ENCODE assay signal across 8 mouse cellular contexts in the genomic region with DNA sequence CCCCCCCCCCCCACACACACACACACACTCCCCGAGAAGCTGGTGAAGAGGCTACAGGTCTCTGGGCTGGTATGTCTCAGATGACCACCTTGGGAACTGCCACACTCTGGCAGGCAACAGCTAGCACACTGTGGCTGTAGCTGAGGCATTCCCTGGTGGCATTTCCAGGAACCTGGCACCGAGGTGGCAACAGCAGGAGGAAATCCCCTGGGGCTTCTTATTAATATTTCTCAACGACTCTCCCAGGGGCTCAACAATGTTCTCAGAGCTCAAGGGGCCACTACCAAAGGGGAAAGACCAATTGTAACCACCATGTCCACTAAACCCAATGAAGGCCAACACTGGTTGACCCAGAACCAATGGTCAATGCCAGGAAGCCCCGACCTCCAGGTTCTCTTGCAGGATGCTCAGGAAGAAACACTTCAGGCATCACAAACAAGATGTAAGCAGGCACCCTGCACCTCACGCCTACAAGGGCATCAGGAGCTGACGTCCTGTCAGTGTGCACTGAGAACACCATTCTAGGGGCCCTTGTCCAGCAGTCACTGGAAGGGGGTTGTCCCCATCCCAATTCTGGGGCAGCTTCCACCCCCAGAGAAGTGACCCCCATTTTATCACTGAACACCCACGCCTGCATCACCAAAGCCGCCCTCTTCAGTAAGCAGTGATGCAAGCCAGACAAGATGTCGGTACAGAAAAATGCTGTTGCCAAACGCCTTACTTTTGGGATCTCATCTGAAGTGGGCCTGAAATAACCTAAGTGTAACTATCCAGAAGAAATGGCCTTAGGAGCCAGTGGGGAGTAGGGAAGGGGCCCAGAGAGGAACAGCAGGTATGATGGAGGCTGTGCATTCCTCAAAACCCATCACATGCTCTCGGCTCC. TPM values are rescaled to one million over a fixed set of nuclear protein-coding genes. Genes with fewer than 3 reads are reported as not detected.
DNase-seq lines count a peak whose midpoint lies in the region; ATAC-seq and TF ChIP-seq lines count a peak whose summit lies in the region.

No protein-coding gene starts in this region.

- DNase-seq in cerebellum, adult 2 months: no peak
- no peak for DNase-seq in cerebellum, adult 11 months
- peak in 1 of 2 experiments; percentile 6 for DNase-seq in spleen, adult 2 months (ENCODE audit: low read depth in 1 of 2, low spot score in 2 of 2)
- DNase-seq in spleen, adult 12 weeks (ENCODE audit: low spot score): no peak
- DNase-seq in liver, embryonic 14.5 days (ENCODE audit: low read depth in 3 of 3, low spot score in 3 of 3): no peak
- no peak for DNase-seq in adipocyte (ENCODE audit: low spot score)
- no peak for DNase-seq in left cerebral cortex, postnatal 25 days (ENCODE audit: low spot score in 2 of 2)
- DNase-seq in frontal cortex, adult 2 months (ENCODE audit: extremely low spot score in 1 of 2, low spot score in 1 of 2): no peak

- H3K4me3 ChIP-seq in cerebellum, adult 2 months (replicated peaks; ENCODE audit: insufficient read depth, low read depth, low read length): peak overlapping the region; percentile 42
- peak overlapping the region; percentile 51 for H3K4me3 ChIP-seq in spleen, adult 2 months (ENCODE audit: extremely low read depth, insufficient read depth, insufficient read length)
- H3K4me3 ChIP-seq in liver, embryonic 14.5 days (ENCODE audit: insufficient read depth in 1 of 2, low read depth in 2 of 2, low read length in 2 of 2): no peak overlapping the region

- H3K27me3 ChIP-seq in cerebellum, adult 2 months (ENCODE audit: control insufficient read depth, insufficient read depth, low read length): no peaks in the 10 kb centered on the region
- H3K27me3 ChIP-seq in spleen, adult 2 months (ENCODE audit: control insufficient read depth, insufficient read depth, low read length): no peaks in the 10 kb centered on the region
- no peaks in the 10 kb centered on the region for H3K27me3 ChIP-seq in liver, embryonic 14.5 days (ENCODE audit: control insufficient read depth, insufficient read depth, low read length)

- peaks cover 8% of the 10 kb centered on the region; the same call in 1 of the 2 replicates for H3K36me3 ChIP-seq in spleen, adult 2 months (ENCODE audit: control insufficient read depth, insufficient read depth, low read length)
- no peaks in the 10 kb centered on the region for H3K36me3 ChIP-seq in liver, embryonic 14.5 days (replicated peaks; ENCODE audit: control insufficient read depth, insufficient read depth, low read depth)

- 15% methylated on average over 11 of the region's 11 CpGs for WGBS in cerebellum, adult 2 months
- 18% methylated on average over 11 of the region's 11 CpGs for WGBS in spleen, adult 2 months
- 43% methylated on average over 11 of the region's 11 CpGs for whole genome bisulfite sequencing in liver, embryonic 14.5 days (ENCODE audit: insufficient replicate concordance)

- H3K9ac ChIP-seq in liver, embryonic 14.5 days (replicated peaks): no peak overlapping the region

- intact Hi-C loops in left cerebral cortex, postnatal 25 days (cut with DNase I): loop anchor here (10.0 kb wide), 1 partner anchor 286 kb away; the partner anchor contains the start of gene Ndufv1

- peak overlapping the region; percentile 21 for H3K4me2 ChIP-seq in liver, embryonic 14.5 days (ENCODE audit: low read depth)

- no peak for TF ChIP-seq POLR2A in cerebellum, adult 2 months (IDR thresholded peaks at IDR 0.05; ENCODE audit: borderline replicate concordance, insufficient read depth, low read length)
- no peak for TF ChIP-seq POLR2A in spleen, adult 2 months (IDR thresholded peaks at IDR 0.05; ENCODE audit: low read depth, low read length)

- no peak for ATAC-seq in liver, embryonic 14.5 days (ENCODE audit: insufficient read depth)

- no peak for TF ChIP-seq CTCF in cerebellum, adult 2 months (IDR thresholded peaks at IDR 0.05; ENCODE audit: borderline replicate concordance, insufficient read depth, low read depth, low read length)
- TF ChIP-seq CTCF in spleen, adult 2 months (IDR thresholded peaks at IDR 0.05; ENCODE audit: extremely low read depth, insufficient read depth, insufficient read length, insufficient replicate concordance): no peak
- no peak for TF ChIP-seq CTCF in liver, embryonic 14.5 days (IDR thresholded peaks at IDR 0.05; ENCODE audit: low read depth)

- H3K4me1 ChIP-seq in cerebellum, adult 2 months (ENCODE audit: control insufficient read depth, insufficient read depth, low read length): peaks cover 72% of the 10 kb centered on the region
- H3K4me1 ChIP-seq in spleen, adult 2 months (ENCODE audit: control insufficient read depth, insufficient read depth, insufficient read length): peaks cover 61% of the 10 kb centered on the region; the same call in 1 of the 2 replicates
- peaks cover 7 to 62% of the 10 kb centered on the region in 2 experiments; a peak in 3 of 4 replicates for H3K4me1 ChIP-seq in liver, embryonic 14.5 days (replicated peaks; ENCODE audit: control insufficient read depth in 2 of 2, insufficient read depth in 2 of 2, low read length in 1 of 2)

- TF ChIP-seq EP300 in liver, embryonic 14.5 days (IDR thresholded peaks at IDR 0.05; ENCODE audit: low read depth): no peak

- no peaks in the 10 kb centered on the region for H3K9me3 ChIP-seq in liver, embryonic 14.5 days (ENCODE audit: control insufficient read depth, low read length)

- peak overlapping the region; percentile 92 for H3K27ac ChIP-seq in cerebellum, adult 2 months (ENCODE audit: insufficient read depth, low read length)
- peak overlapping the region; percentile 94 for H3K27ac ChIP-seq in spleen, adult 2 months (ENCODE audit: insufficient read depth, low read length)
- H3K27ac ChIP-seq in liver, embryonic 14.5 days: no peak overlapping the region

RNA-seq across cellular contexts. Expression of gene Grk2, which starts 4.9 kb away (rescaled TPM):
- 226 and 239 TPM in 2 replicates for polyA plus RNA-seq in cerebellum, adult 2 months (2012; rRNA removed)
- polyA plus RNA-seq in spleen, adult 2 months (2012; rRNA removed): 301 and 394 TPM in 2 replicates
- 23.9 and 26.0 TPM in 2 replicates for polyA plus RNA-seq in liver, embryonic 14.5 days (2012; rRNA removed)
- 9.4 and 10.8 TPM in 2 replicates for polyA plus RNA-seq in liver, embryonic 14.5 days (2014; fragmentation: Nextera tagmentation; extraction: Ambion mirVana)
- 100 to 1,000 TPM; 217 to 223 TPM for total RNA-seq in left cerebral cortex, postnatal 25 days (2021)
- 183 and 199 TPM in 2 replicates for polyA plus RNA-seq in frontal cortex, adult 2 months (2012; rRNA removed)

RNA-seq across cellular contexts. Expression of gene Ankrd13d, which starts 18.2 kb away (rescaled TPM):
- polyA plus RNA-seq in cerebellum, adult 2 months (2012; rRNA removed): 74.3 and 76.1 TPM in 2 replicates
- polyA plus RNA-seq in spleen, adult 2 months (2012; rRNA removed): 16.1 and 17.7 TPM in 2 replicates
- polyA plus RNA-seq in liver, embryonic 14.5 days (2012; rRNA removed): 0.93 and 1.3 TPM in 2 replicates
- polyA plus RNA-seq in liver, embryonic 14.5 days (2014; fragmentation: Nextera tagmentation; extraction: Ambion mirVana): 0.45 and 0.66 TPM in 2 replicates
- 10 to 100 TPM; 70.0 to 76.6 TPM for total RNA-seq in left cerebral cortex, postnatal 25 days (2021)
- 73.1 and 77.0 TPM in 2 replicates for polyA plus RNA-seq in frontal cortex, adult 2 months (2012; rRNA removed)

RNA-seq across cellular contexts. Expression of gene Ssh3, which starts 32.1 kb away (rescaled TPM):
- polyA plus RNA-seq in cerebellum, adult 2 months (2012; rRNA removed): 139 and 151 TPM in 2 replicates
- polyA plus RNA-seq in spleen, adult 2 months (2012; rRNA removed): 43.3 and 51.1 TPM in 2 replicates
- 2.8 and 3.5 TPM in 2 replicates for polyA plus RNA-seq in liver, embryonic 14.5 days (2012; rRNA removed)
- polyA plus RNA-seq in liver, embryonic 14.5 days (2014; fragmentation: Nextera tagmentation; extraction: Ambion mirVana): 1.3 and 1.4 TPM in 2 replicates
- total RNA-seq in left cerebral cortex, postnatal 25 days (2021): 10 to 100 TPM; 52.3 to 58.2 TPM
- polyA plus RNA-seq in frontal cortex, adult 2 months (2012; rRNA removed): 98.6 and 106 TPM in 2 replicates

Comparison
In these comparisons a context has a peak if more than half of its experiments do, and no peak if none do; other contexts are left out.
1. H3K4me3 ChIP-seq: peak in cerebellum, adult 2 months (single experiment) and spleen, adult 2 months (single experiment); none in liver, embryonic 14.5 days (0 of 2).